Mouse (Mus musculus) lung, adult 2 months (tissue): ENCODE measurements around the gene Erbin. TPM values are rescaled to one million over a fixed set of nuclear protein-coding genes. Genes with fewer than 3 reads are reported as not detected.

ENCODE experiments used
- DNase-seq: peaks from one replicate; pipeline ENCODE4 v3.0.0; 2022
- H3K4me1 ChIP-seq: fragments of 200-500 bp; 2 replicates; pipeline ENCODE4 v1.6.1; 2011; ENCODE audit warnings: low read length; ENCODE audit not compliant: control insufficient read depth, insufficient read depth
- H3K4me3 ChIP-seq: fragments of 200-500 bp; replicated peaks from 2 replicates; pipeline ENCODE3; 2011; ENCODE audit warnings: low read depth, mild to moderate bottlenecking, control low read depth, low read length; ENCODE audit errors: extremely low read depth
- CTCF ChIP-seq: fragments of 200-500 bp; IDR thresholded peaks from 2 replicates; pipeline ENCODE4 v1.5.1; 2011; ENCODE audit warnings: mild to moderate bottlenecking, low read length, control low read depth; ENCODE audit not compliant: insufficient read depth
- POLR2A ChIP-seq: fragments of 200-500 bp; IDR thresholded peaks from 2 replicates; pipeline ENCODE4 v1.6.1; 2011; ENCODE audit warnings: low read depth, mild to moderate bottlenecking, control low read depth, low read length, borderline replicate concordance; ENCODE audit errors: extremely low read depth
- WGBS: fragments of 180-500 bp; shearing (Covaris S2); methylation state at CpG from one replicate; pipeline ENCODE4 v1.1.7; 2018; 5-methylcytosine and 5-hydroxymethylcytosine counted together
- polyA plus RNA-seq: library from polyadenylated mRNA; depleted of rRNA; stranded (reverse); fragments of >200 nt; gene quantifications from 2 replicates; pipeline ENCODE4 v1.2.3, GENCODE M21; 2012; rRNA removed

Erbin gene
- polyA plus RNA-seq: 10.2 and 17.4 TPM in 2 replicates

DNA sequence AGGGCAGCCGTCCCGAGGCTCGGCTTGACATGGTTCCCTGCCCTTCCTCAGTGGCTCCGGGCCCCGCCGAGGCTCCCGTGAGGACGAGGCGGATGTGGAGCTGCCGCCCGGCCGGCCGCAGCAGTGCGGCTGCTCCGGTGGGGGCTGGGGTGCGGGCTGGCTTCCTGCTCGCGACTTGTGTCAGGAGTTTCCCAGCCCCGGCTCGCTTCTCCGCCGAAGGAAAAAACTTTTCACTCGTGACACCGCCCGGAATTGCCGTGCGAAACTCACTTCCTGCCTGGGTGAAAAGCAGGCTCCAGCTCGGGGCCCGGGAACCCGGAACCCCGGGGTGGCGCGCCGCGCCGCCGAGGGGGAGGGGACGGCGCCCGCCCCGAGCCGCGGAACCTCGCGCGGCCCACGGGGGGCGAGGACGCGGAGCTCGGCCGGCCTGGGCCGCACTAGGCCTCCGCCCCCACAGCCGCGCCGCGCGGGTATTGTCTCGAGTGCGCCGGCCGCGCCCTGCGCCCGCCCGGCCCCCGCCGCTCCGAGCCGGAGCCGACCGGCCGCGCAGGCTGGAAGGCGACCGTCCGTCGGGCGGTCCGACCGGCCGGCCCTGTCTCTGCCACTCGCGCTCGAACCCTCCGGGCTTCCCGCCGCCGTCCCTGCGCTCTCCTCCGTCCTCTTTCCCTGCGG, at the start of gene Erbin:
Erbin (minus strand) TSS at position 254 of the 672 bp plus-strand sequence.
- TF ChIP-seq POLR2A (peak; percentile 67), CTCF (no peak)
- peaks cover 15% of the 10 kb centered on the region for H3K4me1 ChIP-seq
- WGBS: under 1% methylated on average over 90 of the region's 93 CpGs
- H3K4me3 ChIP-seq: peak within 1 kb of the TSS; percentile 78
- peak; percentile 87 for DNase-seq

DNA sequence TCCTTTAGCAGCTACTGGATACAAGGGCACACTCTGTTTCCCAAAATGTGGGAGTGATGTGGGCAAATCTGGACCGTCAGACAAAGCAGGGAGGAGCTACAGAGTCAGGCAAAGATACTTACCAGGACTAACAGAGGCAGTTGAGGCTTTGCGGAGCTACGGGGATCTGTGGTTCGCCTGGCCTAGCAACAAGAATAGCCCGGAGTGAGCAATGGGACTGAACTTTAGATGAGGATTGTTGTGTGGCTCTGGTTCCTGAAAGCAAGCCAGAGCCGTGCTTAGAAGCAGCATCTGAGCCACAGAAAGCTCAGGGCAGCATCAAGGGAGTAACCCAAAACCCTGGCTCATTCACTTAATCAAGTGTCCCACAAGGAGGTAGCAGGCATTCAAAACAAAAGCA, 49.6 kb upstream of the Erbin start:
- WGBS: 84% methylated on average over 6 of the region's 6 CpGs
- no peak overlapping the region for H3K4me3 ChIP-seq
- peaks cover 4% of the 10 kb centered on the region for H3K4me1 ChIP-seq
- TF ChIP-seq POLR2A: no peak
- no peak for TF ChIP-seq CTCF
- no peak for DNase-seq

GRCm38 (mm10) chr13:103967987-103968386, 47.7 kb upstream of the Erbin start:
- WGBS: 94% methylated on average over 9 of the region's 9 CpGs
- H3K4me3 ChIP-seq: no peak overlapping the region
- TF ChIP-seq POLR2A (no peak), CTCF (no peak)
- no peaks in the 10 kb centered on the region for H3K4me1 ChIP-seq
- DNase-seq: no peak

DNA sequence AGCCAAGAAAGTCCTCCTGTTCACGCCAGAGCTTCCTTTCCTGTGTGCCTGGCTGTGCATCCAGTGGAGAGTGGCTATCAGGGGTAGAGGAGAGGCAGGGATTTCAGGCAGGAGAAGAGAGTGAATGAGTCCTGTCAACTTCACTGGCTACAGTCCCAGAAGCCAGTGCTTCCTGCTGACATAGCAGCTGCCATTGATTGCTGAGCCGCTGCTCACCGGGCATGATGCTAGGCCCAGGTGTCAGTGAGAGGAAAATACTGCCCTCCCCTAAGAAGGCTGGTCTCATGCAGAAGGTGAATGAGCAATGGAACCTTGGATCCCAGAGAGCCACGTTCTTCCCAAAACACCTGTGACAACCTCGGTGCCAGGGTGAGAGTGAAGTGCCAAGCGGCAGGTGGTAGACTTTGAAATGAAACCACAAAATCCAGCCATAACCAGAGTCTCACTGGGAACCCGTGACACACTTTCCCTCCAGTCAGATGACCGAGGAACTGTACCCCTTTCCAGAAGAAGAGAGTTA, 46.4 kb upstream of the Erbin start:
- no peaks in the 10 kb centered on the region for H3K4me1 ChIP-seq
- TF ChIP-seq CTCF: no peak
- H3K4me3 ChIP-seq: no peak overlapping the region
- WGBS: 76% methylated on average over 8 of the region's 8 CpGs
- DNase-seq: no peak

DNA sequence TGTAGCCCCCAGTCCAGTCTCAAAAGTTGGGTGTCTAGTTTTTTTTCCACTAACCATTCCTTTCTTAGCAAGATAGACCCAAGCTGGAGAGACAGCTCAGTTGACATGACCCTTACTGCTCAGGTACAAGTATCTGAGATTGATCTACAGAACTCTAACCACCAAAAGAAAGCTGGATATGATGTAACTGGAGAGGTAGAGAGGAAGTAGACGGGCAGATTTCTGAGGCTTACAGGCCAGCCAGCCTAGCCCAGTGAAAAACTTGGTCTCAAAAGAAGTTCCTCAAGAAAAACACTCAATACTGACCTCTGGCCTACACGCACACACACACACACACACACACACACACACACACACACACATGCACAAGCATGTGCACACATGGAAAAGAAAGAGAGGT, 44.9 kb upstream of the Erbin start:
- DNase-seq: no peak
- no peak for TF ChIP-seq CTCF
- no peak for TF ChIP-seq POLR2A
- Histone ChIP-seq H3K4me3 (no peak overlapping the region), H3K4me1 (no peaks in the 10 kb centered on the region)
- 97% methylated on average over 2 of the region's 2 CpGs for WGBS

DNA sequence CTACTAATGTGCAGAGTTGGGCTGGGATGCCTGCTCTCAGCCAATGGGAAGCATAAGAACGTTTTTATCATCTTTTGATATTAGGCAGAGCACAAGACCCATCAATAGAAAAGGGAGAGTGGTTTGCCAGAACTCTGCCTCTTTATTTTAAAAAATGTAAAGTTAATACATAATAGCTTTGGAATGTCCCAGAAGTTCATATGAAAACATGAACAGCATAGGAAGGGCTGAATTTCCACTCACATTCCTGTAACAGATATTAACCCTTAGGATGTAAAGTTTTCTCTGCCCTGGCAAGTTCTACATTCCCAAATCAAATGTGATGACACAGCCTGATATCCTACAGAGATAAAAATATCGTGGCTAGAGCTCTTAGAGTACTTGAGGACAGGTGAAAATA, 42.8 kb upstream of the Erbin start:
- no peaks in the 10 kb centered on the region for H3K4me1 ChIP-seq
- H3K4me3 ChIP-seq: no peak overlapping the region
- WGBS: 44% methylated on average over 2 of the region's 2 CpGs
- TF ChIP-seq POLR2A (no peak), CTCF (no peak)
- no peak for DNase-seq

GRCm38 (mm10) chr13:103959841-103960240, 39.5 kb upstream of the Erbin start:
- 64% methylated on average over 5 of the region's 5 CpGs for WGBS
- Histone ChIP-seq H3K4me1 (peaks cover 9% of the 10 kb centered on the region; the same call in 1 of the 2 replicates), H3K4me3 (no peak overlapping the region)
- no peak for DNase-seq
- TF ChIP-seq POLR2A (no peak), CTCF (no peak)

- DNase-seq: no peak
- TF ChIP-seq POLR2A: no peak
- no peak for TF ChIP-seq CTCF
- WGBS: 66% methylated on average over 9 of the region's 9 CpGs
Measured at GRCm38 (mm10) chr13:103958607-103959123, 38.4 kb upstream of the Erbin start.

GRCm38 (mm10) chr13:103957175-103957940, 37.0 kb upstream of the Erbin start:
- no peak overlapping the region for H3K4me3 ChIP-seq
- no peak for TF ChIP-seq CTCF
- TF ChIP-seq POLR2A: no peak
- WGBS: 33% methylated on average over 8 of the region's 8 CpGs
- no peak for DNase-seq
- H3K4me1 ChIP-seq: peaks cover 9% of the 10 kb centered on the region; the same call in 1 of the 2 replicates

More at GRCm38 (mm10) chr13:103958607-103959123, 38.4 kb upstream of the Erbin start:
- H3K4me3 ChIP-seq: no peak overlapping the region
- peaks cover 9% of the 10 kb centered on the region; the same call in 1 of the 2 replicates for H3K4me1 ChIP-seq
